ENCODE assay signal across 9 mouse cellular contexts in genomic region chr5:9073177-9073854, GRCm38 (mm10). TPM values are rescaled to one million over a fixed set of nuclear protein-coding genes. Genes with fewer than 3 reads are reported as not detected.
A peak's percentile ranks its signal among the peaks of the same experiment; 100 is the strongest.
DNase-seq lines count a peak whose midpoint lies in the region; ATAC-seq and TF ChIP-seq lines count a peak whose summit lies in the region.
"Had no signal": no experiment of that assay in that cellular context is flagged by ENCODE, and none has a peak within 500 bp of the region (broad histone marks: within the 10 kb centered on the region; RNA-seq: fewer than 3 reads in every experiment).

No protein-coding gene starts in this region.

- peak; percentile 3; the same call in 1 of the 2 replicates for TF ChIP-seq RAD21 in MEL (IDR thresholded peaks at IDR 0.05; ENCODE audit: low read depth, low read length)

- no peak overlapping the region for H3K9ac ChIP-seq in MEL (ENCODE audit: control insufficient read depth, low read depth, low read length, poor library complexity, severe bottlenecking)
- H3K9ac ChIP-seq in embryonic facial prominence, embryonic 12.5 days: no peak overlapping the region
- no peak overlapping the region for H3K9ac ChIP-seq in limb, embryonic 14.5 days (ENCODE audit: low read depth, low read length, severe bottlenecking)
- H3K9ac ChIP-seq: liver, embryonic 15.5 days had no signal

- H3K4me1 ChIP-seq in MEL (ENCODE audit: control insufficient read depth in 1 of 2, insufficient read depth in 2 of 2, low read length in 2 of 2): no peaks in the 10 kb centered on the region; a peak in 1 of 4 replicates
- no peaks in the 10 kb centered on the region for H3K4me1 ChIP-seq in embryonic facial prominence, embryonic 12.5 days
- no peaks in the 10 kb centered on the region for H3K4me1 ChIP-seq in limb, embryonic 14.5 days (ENCODE audit: control insufficient read depth, insufficient read depth, low read length)
- H3K4me1 ChIP-seq: liver, embryonic 15.5 days had no signal

- H3K9me3 ChIP-seq in MEL (replicated peaks; ENCODE audit: insufficient read depth, low read length): no peaks in the 10 kb centered on the region
- no peaks in the 10 kb centered on the region for H3K9me3 ChIP-seq in embryonic facial prominence, embryonic 12.5 days
- no peaks in the 10 kb centered on the region for H3K9me3 ChIP-seq in limb, embryonic 14.5 days (ENCODE audit: control insufficient read depth, low read length)
- H3K9me3 ChIP-seq: liver, embryonic 15.5 days had no signal

- no peak for TF ChIP-seq POLR2A in MEL (IDR thresholded peaks at IDR 0.05; ENCODE audit: control insufficient read depth in 1 of 2, insufficient read depth in 1 of 2, low read depth in 1 of 2, low read length in 2 of 2, poor library complexity in 1 of 2)
- no peak for TF ChIP-seq POLR2A in limb, embryonic 14.5 days (IDR thresholded peaks at IDR 0.05; ENCODE audit: borderline replicate concordance, extremely low read depth, insufficient read depth, insufficient read length)

- peak in 1 of 3 experiments; percentile 5; a peak in 1 of 6 replicates for TF ChIP-seq CTCF in MEL (IDR thresholded peaks at IDR 0.05 in 2 of 3, conservative IDR thresholded peaks at IDR 0.05 in 1 of 3; ENCODE audit: control insufficient read depth in 1 of 3, insufficient read depth in 1 of 3, low read depth in 2 of 3, low read length in 3 of 3, poor library complexity in 1 of 3, severe bottlenecking in 1 of 3)

- no peaks in the 10 kb centered on the region for H3K36me3 ChIP-seq in MEL (ENCODE audit: control insufficient read depth in 1 of 2, insufficient read depth in 2 of 2, low read length in 2 of 2)
- no peaks in the 10 kb centered on the region for H3K36me3 ChIP-seq in embryonic facial prominence, embryonic 12.5 days
- H3K36me3 ChIP-seq in limb, embryonic 14.5 days (ENCODE audit: control insufficient read depth, insufficient read depth, low read length): no peaks in the 10 kb centered on the region
- H3K36me3 ChIP-seq: liver, embryonic 15.5 days had no signal

- H3K79me2 ChIP-seq in MEL (ENCODE audit: control insufficient read depth, insufficient read depth, low read length, poor library complexity): no peaks in the 10 kb centered on the region

- peaks cover 0 to 4% of the 10 kb centered on the region in 2 experiments; a peak in 2 of 4 replicates for H3K27me3 ChIP-seq in MEL (ENCODE audit: control insufficient read depth in 1 of 2, insufficient read depth in 2 of 2, low read length in 2 of 2)
- H3K27me3 ChIP-seq in embryonic facial prominence, embryonic 12.5 days: no peaks in the 10 kb centered on the region
- H3K27me3 ChIP-seq in limb, embryonic 14.5 days (ENCODE audit: control insufficient read depth, insufficient read depth, low read length): no peaks in the 10 kb centered on the region
- H3K27me3 ChIP-seq: liver, embryonic 15.5 days had no signal

- TF ChIP-seq EP300 in MEL (IDR thresholded peaks at IDR 0.05; ENCODE audit: low read depth in 1 of 2, low read length in 2 of 2): no peak

- no peak overlapping the region for H3K27ac ChIP-seq in MEL (ENCODE audit: control insufficient read depth, low read depth, low read length)
- no peak overlapping the region for H3K27ac ChIP-seq in embryonic facial prominence, embryonic 12.5 days
- H3K27ac ChIP-seq in limb, embryonic 14.5 days (replicated peaks; ENCODE audit: low read depth, low read length): no peak overlapping the region
- H3K27ac ChIP-seq: liver, embryonic 15.5 days had no signal

- 0 out of 2 replicates have a peak, but pooled peaks have one; percentile 22 for ATAC-seq in embryonic facial prominence, embryonic 12.5 days (ENCODE audit: insufficient number of reproducible peaks, insufficient read depth, low FRiP score, low TSS enrichment)
- ATAC-seq in limb, embryonic 14.5 days (ENCODE audit: low FRiP score, low read depth): no peak

- H3K4me3 ChIP-seq in MEL (ENCODE audit: control insufficient read depth in 1 of 2, insufficient read depth in 1 of 2, low read depth in 2 of 2, low read length in 2 of 2): no peak overlapping the region
- H3K4me3 ChIP-seq in embryonic facial prominence, embryonic 12.5 days: no peak overlapping the region
- H3K4me3 ChIP-seq in limb, embryonic 14.5 days (replicated peaks; ENCODE audit: low read length): no peak overlapping the region
- H3K4me3 ChIP-seq: liver, embryonic 15.5 days had no signal

- DNase-seq in layer of hippocampus, adult 11-12 months (ENCODE audit: low spot score): peak; percentile 28
- DNase-seq in layer of hippocampus, adult 8-10 months (ENCODE audit: low spot score in 2 of 2): no peak
- DNase-seq in MEL (ENCODE audit: low read depth, low spot score): no peak
- DNase-seq in limb, embryonic 14.5 days (ENCODE audit: low spot score): peak; percentile 32
- DNase-seq in retina, postnatal 7 days (ENCODE audit: low read depth, low spot score): peak; percentile 39
- no peak for DNase-seq in gastrocnemius, postnatal 25 days
- no peak for DNase-seq in right cerebral cortex, adult 18-20 months

- 43% methylated on average over 5 of the region's 5 CpGs for WGBS in embryonic facial prominence, embryonic 12.5 days
- WGBS in limb, embryonic 14.5 days: 60% methylated on average over 5 of the region's 5 CpGs

- H3K4me2 ChIP-seq in embryonic facial prominence, embryonic 12.5 days (replicated peaks): no peak overlapping the region
- no peak overlapping the region for H3K4me2 ChIP-seq in limb, embryonic 14.5 days (replicated peaks; ENCODE audit: low read depth, low read length, severe bottlenecking)
- H3K4me2 ChIP-seq: liver, embryonic 15.5 days had no signal

TF ChIP-seq in MEL, 35 proteins besides CTCF, POLR2A, EP300 and RAD21:
- TF ChIP-seq GABPA (IDR thresholded peaks at IDR 0.05; ENCODE audit: low read depth, low read length): no peak
- TF ChIP-seq E2F4 (IDR thresholded peaks at IDR 0.05; ENCODE audit: borderline replicate concordance, low read depth, low read length): no peak
- TF ChIP-seq ZNF384 (IDR thresholded peaks at IDR 0.05; ENCODE audit: low read depth, low read length): no peak
- TF ChIP-seq POLR2AphosphoS2 (IDR thresholded peaks at IDR 0.05; ENCODE audit: low read length): no peak
- TF ChIP-seq NRF1 (IDR thresholded peaks at IDR 0.05; ENCODE audit: insufficient read depth, low read depth, low read length, poor library complexity, severe bottlenecking): no peak
- TF ChIP-seq MEF2A (IDR thresholded peaks at IDR 0.05; ENCODE audit: extremely low read depth, insufficient replicate concordance, low read depth, low read length, poor library complexity, severe bottlenecking): no peak
- TF ChIP-seq USF2 (IDR thresholded peaks at IDR 0.05; ENCODE audit: borderline replicate concordance in 1 of 2, insufficient read depth in 1 of 2, low read depth in 1 of 2, low read length in 2 of 2): no peak
- TF ChIP-seq USF1 (IDR thresholded peaks at IDR 0.05; ENCODE audit: low read depth, low read length): no peak
- TF ChIP-seq MXI1 (IDR thresholded peaks at IDR 0.05; ENCODE audit: low read depth, low read length): no peak
- no peak for TF ChIP-seq MYB (IDR thresholded peaks at IDR 0.05; ENCODE audit: low read depth, low read length)
- TF ChIP-seq TBP (IDR thresholded peaks at IDR 0.05; ENCODE audit: low read depth, low read length): no peak
- no peak for TF ChIP-seq JUND (IDR thresholded peaks at IDR 0.05; ENCODE audit: low read depth, low read length)
- TF ChIP-seq HCFC1 (IDR thresholded peaks at IDR 0.05; ENCODE audit: low read depth, low read length): no peak
- TF ChIP-seq RCOR1 (IDR thresholded peaks at IDR 0.05; ENCODE audit: low read depth, low read length): no peak
- TF ChIP-seq MAX (IDR thresholded peaks at IDR 0.05; ENCODE audit: low read length): no peak
- TF ChIP-seq MYC (IDR thresholded peaks at IDR 0.05; ENCODE audit: low read depth, low read length): no peak
TF ChIP-seq in MEL: peak in this region for 0.

RNA-seq across cellular contexts. Expression of gene Tmem243, which starts 27.2 kb away (rescaled TPM):
- 10 to 100 TPM; 12.0 to 14.8 (median 13.7) TPM for total RNA-seq in layer of hippocampus, adult 8-10 months (2022)
- 3.5 and 5.1 TPM in 2 replicates for total RNA-seq in MEL (2012; rRNA removed)
- polyA plus RNA-seq in MEL (2012; ENCODE audit: insufficient read depth in 1 of 2, insufficient read length in 2 of 2, low read depth in 1 of 2, low replicate concordance in 2 of 2, missing spikeins in 1 of 2): 10 to 100 TPM in 1 of 2 experiments, not detected in 1; 14.9 TPM
- 16.1 and 18.8 TPM in 2 replicates for polyA plus RNA-seq in embryonic facial prominence, embryonic 12.5 days (2016; fragmentation: Nextera tagmentation; extraction: Ambion mirVana)
- polyA plus RNA-seq in limb, embryonic 14.5 days (2012; rRNA removed): 7.5 and 8.0 TPM in 2 replicates
- 16.5 and 20.0 TPM in 2 replicates for polyA plus RNA-seq in limb, embryonic 14.5 days (2014; fragmentation: Nextera tagmentation; extraction: Ambion mirVana)
- total RNA-seq in gastrocnemius, postnatal 25 days (2021): 1 to 10 TPM; 6.6 to 6.7 TPM

Comparison
In these comparisons a context has a peak if more than half of its experiments do, and no peak if none do; other contexts are left out.
1. DNase-seq: peak in layer of hippocampus, adult 11-12 months (single experiment), limb, embryonic 14.5 days (single experiment) and retina, postnatal 7 days (single experiment); none in layer of hippocampus, adult 8-10 months (0 of 2), MEL (single experiment), gastrocnemius, postnatal 25 days (single experiment) and right cerebral cortex, adult 18-20 months (single experiment).